In genomic region chr9:65734931-65735330, GRCm38 (mm10) we compare ENCODE assay signal across 23 mouse cellular contexts.
DNase-seq lines count a peak whose midpoint lies in the region; ATAC-seq lines count a peak whose summit lies in the region.
"Had no signal": no experiment of that assay in that cellular context is flagged by ENCODE, and none has a peak within 500 bp of the region (broad histone marks: within the 10 kb centered on the region; RNA-seq: fewer than 3 reads in every experiment).

No protein-coding gene starts in this region.

- H3K27ac ChIP-seq in heart, embryonic 10.5 days, result 0 out of 2 replicates have a peak overlapping the region, but pooled peaks have one; percentile 23
- H3K27ac ChIP-seq in heart, embryonic 15.5 days, result peak overlapping the region; percentile 65
- H3K27ac ChIP-seq: embryonic facial prominence, embryonic 15.5 days; forebrain, embryonic 10.5 days; gastrocnemius, adult 2 months; hindbrain, embryonic 10.5 days; hindbrain, embryonic 14.5 days; intestine, embryonic 15.5 days had no signal

- intact Hi-C loops in heart, postnatal 14 days (cut with DNase I), result no loop called here

- H3K9ac ChIP-seq in heart, embryonic 15.5 days, result no peak overlapping the region
- H3K9ac ChIP-seq: embryonic facial prominence, embryonic 15.5 days; hindbrain, embryonic 14.5 days; intestine, embryonic 15.5 days had no signal

- 89% methylated on average over 3 of the region's 3 CpGs for WGBS in heart, embryonic 10.5 days
- 80% methylated on average over 3 of the region's 3 CpGs for WGBS in heart, embryonic 15.5 days

- no peak overlapping the region for H3K4me3 ChIP-seq in heart, embryonic 10.5 days
- no peak overlapping the region for H3K4me3 ChIP-seq in heart, embryonic 15.5 days
- H3K4me3 ChIP-seq: embryonic facial prominence, embryonic 15.5 days; erythroblast, embryonic 14.5 days; forebrain, embryonic 10.5 days; gastrocnemius, adult 2 months; hindbrain, embryonic 10.5 days; intestine, embryonic 15.5 days had no signal

- DNase-seq in heart, embryonic 10.5 days (ENCODE audit: low spot score), result no peak
- no peak for DNase-seq in heart, postnatal 14 days
- DNase-seq in heart, adult 9 months (ENCODE audit: low spot score in 2 of 2), result no peak
- peak; percentile 20 for DNase-seq in kidney, adult 9 months
- no peak for DNase-seq in kidney, postnatal 25 days
- peak; percentile 38 for DNase-seq in MN1 (ENCODE audit: low spot score)
- DNase-seq: adrenal gland, adult 8-10 months; cerebellum, adult 11 months; cerebellum, adult 8-10 months; cerebellum, postnatal 14 days; embryo, embryonic 11 days; gastrocnemius, adult 2 months; gastrocnemius, postnatal 25 days; kidney, adult 18-20 months had no signal

- H3K4me1 ChIP-seq in heart, embryonic 10.5 days, result peaks cover 17% of the 10 kb centered on the region
- peaks cover 12% of the 10 kb centered on the region for H3K4me1 ChIP-seq in heart, embryonic 15.5 days (replicated peaks)
- H3K4me1 ChIP-seq: embryonic facial prominence, embryonic 15.5 days; forebrain, embryonic 10.5 days; hindbrain, embryonic 10.5 days; intestine, embryonic 15.5 days had no signal

- H3K27me3 ChIP-seq in heart, embryonic 10.5 days (ENCODE audit: insufficient read depth, poor library complexity, severe bottlenecking), result no peaks in the 10 kb centered on the region
- no peaks in the 10 kb centered on the region for H3K27me3 ChIP-seq in heart, embryonic 15.5 days
- H3K27me3 ChIP-seq: CH12.LX; embryonic facial prominence, embryonic 15.5 days; intestine, embryonic 15.5 days had no signal

- peaks cover 24% of the 10 kb centered on the region for H3K36me3 ChIP-seq in heart, embryonic 10.5 days
- 0 out of 2 replicates have a peak, but pooled peaks cover 2% of the 10 kb centered on the region for H3K36me3 ChIP-seq in heart, embryonic 15.5 days
- H3K36me3 ChIP-seq: intestine, embryonic 15.5 days had no signal

- no peaks in the 10 kb centered on the region for H3K9me3 ChIP-seq in heart, embryonic 10.5 days
- no peaks in the 10 kb centered on the region for H3K9me3 ChIP-seq in heart, embryonic 15.5 days (replicated peaks)
- H3K9me3 ChIP-seq: embryonic facial prominence, embryonic 15.5 days; hindbrain, embryonic 10.5 days; intestine, embryonic 15.5 days had no signal

- ATAC-seq in heart, embryonic 15.5 days (replicated peaks; ENCODE audit: insufficient number of reproducible peaks, insufficient read depth, low FRiP score, low read depth), result no peak
- ATAC-seq: forebrain, embryonic 14.5 days; intestine, embryonic 15.5 days had no signal

- H3K4me2 ChIP-seq in heart, embryonic 15.5 days, result no peak overlapping the region
- H3K4me2 ChIP-seq: embryonic facial prominence, embryonic 15.5 days; hindbrain, embryonic 14.5 days; intestine, embryonic 15.5 days had no signal

Comparison
In these comparisons a context has a peak if more than half of its experiments do, and no peak if none do; other contexts are left out.
1. DNase-seq: peak in kidney, adult 9 months (single experiment) and MN1 (single experiment); none in heart, embryonic 10.5 days (single experiment), heart, postnatal 14 days (0 of 2), heart, adult 9 months (0 of 2) and kidney, postnatal 25 days (0 of 2).